Mouse (Mus musculus) hindbrain, embryonic 16.5 days (tissue): ENCODE results near the gene Slc4a4. TPM values are rescaled to one million over a fixed set of nuclear protein-coding genes. Genes with fewer than 3 reads are reported as not detected.

Experiments used
- ATAC-seq: fragments of 200-750 bp; cut with Nextera tagmentation; 2 replicates; pipeline ENCODE4 v1.8.0; 2017; ENCODE audit warnings: moderate TSS enrichment, moderate library complexity
- H3K27ac ChIP-seq: fragments of 300-500 bp; sonication (generic); 2 replicates; pipeline ENCODE4 v1.5.1; 2014; ENCODE audit warnings: low read depth, mild to moderate bottlenecking, control low read depth, low read length, moderate library complexity
- H3K27me3 ChIP-seq: fragments of 300-500 bp; sonication (generic); replicated peaks from 2 replicates; pipeline ENCODE4 v1.6.1; 2014; ENCODE audit warnings: low read length; ENCODE audit not compliant: control insufficient read depth, insufficient read depth
- H3K36me3 ChIP-seq: fragments of 300-500 bp; sonication (generic); 2 replicates; pipeline ENCODE4 v1.6.1; 2014; ENCODE audit warnings: mild to moderate bottlenecking, low read length, moderate library complexity, mixed read lengths; ENCODE audit not compliant: control insufficient read depth, insufficient read depth
- H3K4me1 ChIP-seq: fragments of 300-500 bp; sonication (generic); 2 replicates; pipeline ENCODE4 v1.6.1; 2014; ENCODE audit warnings: low read depth, low read length; ENCODE audit not compliant: control insufficient read depth, insufficient read depth
- H3K4me2 ChIP-seq: fragments of 300-500 bp; sonication (generic); 2 replicates; pipeline ENCODE4 v1.6.1; 2014; ENCODE audit warnings: mild to moderate bottlenecking, low read length, control low read depth, moderate library complexity
- H3K4me3 ChIP-seq: fragments of 300-500 bp; sonication (generic); 2 replicates; pipeline ENCODE4 v1.5.1; 2014; ENCODE audit warnings: mild to moderate bottlenecking, low read length, control low read depth, moderate library complexity
- H3K9ac ChIP-seq: fragments of 300-500 bp; sonication (generic); 2 replicates; pipeline ENCODE4 v1.6.1; 2014; ENCODE audit warnings: low read depth, mild to moderate bottlenecking, control low read depth, low read length, moderate library complexity
- H3K9me3 ChIP-seq: fragments of 300-500 bp; sonication (generic); 2 replicates; pipeline ENCODE4 v1.6.1; 2014; ENCODE audit warnings: mild to moderate bottlenecking, low read length, moderate library complexity; ENCODE audit not compliant: control insufficient read depth
- WGBS: fragments of 180-500 bp; shearing (Covaris S2); extraction: QIAGEN DNeasy Blood & Tissue Kit; methylation state at CpG from one replicate; pipeline ENCODE4 v1.1.7; 2014; 5-methylcytosine and 5-hydroxymethylcytosine counted together
- polyA plus RNA-seq: library from polyadenylated mRNA; unstranded; fragments of >200 nt; fragmentation: Nextera tagmentation; extraction: Ambion mirVana; gene quantifications from 2 replicates; pipeline ENCODE4 v1.2.1, GENCODE M21; 2015

Slc4a4 gene
- polyA plus RNA-seq, 1 experiment from 2014 or later, result 9.1 TPM

GRCm38 (mm10) chr5:89259804-89260492 lies 373.3 kb downstream of the Slc4a4 start:
- WGBS, result 89% methylated on average over 9 of the region's 9 CpGs
- H3K27me3 ChIP-seq, result no peaks in the 10 kb centered on the region
- no peak overlapping the region for H3K4me3 ChIP-seq
- H3K9me3 ChIP-seq, result no peaks in the 10 kb centered on the region
- no peak overlapping the region for H3K27ac ChIP-seq
- H3K4me2 ChIP-seq, result no peak overlapping the region
- no peak overlapping the region for H3K9ac ChIP-seq
- no peaks in the 10 kb centered on the region for H3K4me1 ChIP-seq
- ATAC-seq, result 0 out of 2 replicates have a peak, but pooled peaks have one; percentile 34
- H3K36me3 ChIP-seq, result no peaks in the 10 kb centered on the region

- Histone ChIP-seq H3K9ac (no peak overlapping the region), H3K27ac (no peak overlapping the region), H3K4me3 (no peak overlapping the region), H3K4me1 (no peaks in the 10 kb centered on the region), H3K36me3 (no peaks in the 10 kb centered on the region), H3K4me2 (no peak overlapping the region), H3K9me3 (no peaks in the 10 kb centered on the region), H3K27me3 (no peaks in the 10 kb centered on the region)
- no peak for ATAC-seq
- WGBS, result 82% methylated on average over 2 of the region's 2 CpGs
Measured at GRCm38 (mm10) chr5:89277049-89277448, 390.4 kb downstream of the Slc4a4 start.

- Histone ChIP-seq H3K9ac (no peak overlapping the region), H3K27me3 (no peaks in the 10 kb centered on the region), H3K9me3 (no peaks in the 10 kb centered on the region), H3K36me3 (no peaks in the 10 kb centered on the region), H3K4me2 (no peak overlapping the region), H3K27ac (no peak overlapping the region), H3K4me1 (no peaks in the 10 kb centered on the region), H3K4me3 (no peak overlapping the region)
- ATAC-seq, result no peak
- WGBS, result 85% methylated on average over 5 of the region's 5 CpGs
Measured at GRCm38 (mm10) chr5:89277616-89278015, 391.0 kb downstream of the Slc4a4 start.

GRCm38 (mm10) chr5:89278309-89278708 lies 391.7 kb downstream of the Slc4a4 start:
- Histone ChIP-seq H3K4me2 (no peak overlapping the region), H3K27ac (no peak overlapping the region), H3K4me1 (no peaks in the 10 kb centered on the region), H3K36me3 (no peaks in the 10 kb centered on the region), H3K9me3 (no peaks in the 10 kb centered on the region), H3K9ac (no peak overlapping the region), H3K27me3 (no peaks in the 10 kb centered on the region), H3K4me3 (no peak overlapping the region)
- no peak for ATAC-seq

GRCm38 (mm10) chr5:89280312-89280863 lies 393.8 kb downstream of the Slc4a4 start:
- H3K27ac ChIP-seq, result no peak overlapping the region
- no peak for ATAC-seq
- 74% methylated on average over 3 of the region's 3 CpGs for WGBS
- H3K9me3 ChIP-seq, result no peaks in the 10 kb centered on the region
- no peaks in the 10 kb centered on the region for H3K27me3 ChIP-seq
- no peak overlapping the region for H3K4me2 ChIP-seq
- H3K4me1 ChIP-seq, result no peaks in the 10 kb centered on the region
- no peak overlapping the region for H3K4me3 ChIP-seq
- no peaks in the 10 kb centered on the region for H3K36me3 ChIP-seq
- no peak overlapping the region for H3K9ac ChIP-seq

Other genes with a start within 250 kb of the Slc4a4 start
- gene Grsf1, start 210.6 kb upstream of the Slc4a4 start, polyA plus RNA-seq, result 39.4 and 54.5 TPM in 2 replicates
- 7.5 and 9.4 TPM in 2 replicates for gene Mob1b, start 166.0 kb upstream of the Slc4a4 start, polyA plus RNA-seq
- 41.7 and 44.1 TPM in 2 replicates for gene Dck, start 121.8 kb upstream of the Slc4a4 start, polyA plus RNA-seq